Mouse (Mus musculus): ENCODE measurements around the gene Dhrs13. TPM values are rescaled to one million over a fixed set of nuclear protein-coding genes. Genes with fewer than 3 reads are reported as not detected.

The Dhrs13 gene
- polyA plus RNA-seq, 1 experiment from 2014 or later, result 19.4 TPM

DNA sequence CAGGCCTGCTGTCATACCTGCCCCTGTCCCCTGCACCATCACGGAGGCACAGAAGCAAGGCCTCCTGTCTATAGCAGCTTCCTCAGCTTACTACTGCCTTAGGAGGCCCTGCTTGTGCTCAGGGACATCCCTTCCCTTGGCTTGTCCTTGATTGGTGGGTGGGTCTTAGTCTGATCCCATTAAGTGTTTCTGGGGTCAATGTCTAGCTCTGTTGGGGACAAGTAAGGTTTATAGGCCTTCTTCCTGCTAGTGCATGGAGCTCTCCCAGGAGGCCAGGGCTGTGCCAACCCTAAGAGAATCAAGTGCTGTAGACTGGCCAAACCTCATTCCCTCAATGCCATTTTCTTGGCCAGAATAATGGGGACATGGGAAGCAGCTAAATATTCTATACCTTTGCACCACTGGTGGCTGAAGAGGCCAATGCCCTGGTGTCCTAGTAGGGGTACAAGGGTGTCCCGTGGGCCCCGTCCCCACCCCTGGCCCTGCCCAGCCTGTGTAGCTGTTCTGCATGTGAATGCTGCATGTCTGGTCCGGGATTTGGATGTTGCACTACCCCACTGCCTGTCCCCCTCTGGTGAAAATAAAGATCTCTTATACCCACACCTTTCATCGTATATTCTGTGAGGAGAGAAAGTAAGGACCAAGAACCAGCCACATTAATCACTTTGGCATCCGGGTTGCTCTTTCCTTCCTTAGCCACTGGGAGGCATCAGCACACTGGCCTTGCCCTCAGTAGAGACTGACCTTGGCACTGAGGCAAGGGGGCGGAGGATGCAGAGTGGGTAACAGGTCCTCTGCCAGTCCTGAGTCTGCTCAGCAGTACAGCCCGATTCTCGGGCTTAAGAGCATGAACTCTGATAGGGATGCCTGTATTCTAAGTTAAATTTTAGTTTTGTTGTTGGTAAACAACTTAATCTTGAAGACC lies 28.0 kb downstream of the Dhrs13 start:
- DNase-seq (ENCODE audit: low spot score), result peak; percentile 61
- Histone ChIP-seq H3K27ac (ENCODE audit: low read depth, low read length) (no peak overlapping the region), H3K36me3 (ENCODE audit: control insufficient read depth, insufficient read depth, low read length) (peaks cover 11% of the 10 kb centered on the region), H3K4me1 (ENCODE audit: control insufficient read depth, insufficient read depth, low read length) (no peaks in the 10 kb centered on the region), H3K4me2 (ENCODE audit: low read depth) (no peak overlapping the region), H3K9me3 (ENCODE audit: control insufficient read depth, low read length) (no peaks in the 10 kb centered on the region), H3K4me3 (ENCODE audit: low read depth, low read length) (no peak overlapping the region), H3K9ac (ENCODE audit: low read length) (no peak overlapping the region), H3K27me3 (ENCODE audit: control insufficient read depth, insufficient read depth, low read length) (no peaks in the 10 kb centered on the region)
- 68% methylated on average over 9 of the region's 9 CpGs for WGBS
- ATAC-seq (ENCODE audit: insufficient read depth, low FRiP score, low TSS enrichment), result no peak

DNA sequence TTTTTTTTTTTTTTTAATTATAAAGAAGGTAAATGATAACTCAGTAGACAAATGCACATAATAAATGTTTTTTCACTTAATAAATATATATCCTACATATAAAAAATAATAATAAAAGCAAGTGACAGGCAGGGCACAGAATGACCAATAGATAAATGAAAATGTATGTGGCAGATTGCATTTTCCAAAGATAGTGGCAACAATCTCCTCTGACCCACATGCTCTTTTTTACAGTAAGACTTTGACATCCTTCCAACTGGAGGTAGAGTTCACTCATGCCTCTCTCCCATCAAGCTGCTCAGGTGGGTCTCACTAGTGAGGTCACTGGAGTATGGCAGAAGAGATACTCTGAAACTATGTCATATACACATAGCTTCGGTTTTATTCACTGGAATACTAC lies 30.5 kb downstream of the Dhrs13 start:
- no peak overlapping the region for H3K4me2 ChIP-seq (ENCODE audit: low read depth)
- H3K9me3 ChIP-seq (ENCODE audit: control insufficient read depth, low read length), result no peaks in the 10 kb centered on the region
- no peak overlapping the region for H3K9ac ChIP-seq (ENCODE audit: low read length)
- H3K36me3 ChIP-seq (ENCODE audit: control insufficient read depth, insufficient read depth, low read length), result peaks cover 6% of the 10 kb centered on the region
- ATAC-seq (ENCODE audit: insufficient read depth, low FRiP score, low TSS enrichment) (no peak), DNase-seq (ENCODE audit: low spot score) (no peak)
- H3K4me3 ChIP-seq (ENCODE audit: low read depth, low read length), result no peak overlapping the region
- H3K4me1 ChIP-seq (ENCODE audit: control insufficient read depth, insufficient read depth, low read length), result no peaks in the 10 kb centered on the region
- no peaks in the 10 kb centered on the region for H3K27me3 ChIP-seq (ENCODE audit: control insufficient read depth, insufficient read depth, low read length)
- 89% methylated on average over 1 of the region's 1 CpGs for WGBS
- no peak overlapping the region for H3K27ac ChIP-seq (ENCODE audit: low read depth, low read length)

DNA sequence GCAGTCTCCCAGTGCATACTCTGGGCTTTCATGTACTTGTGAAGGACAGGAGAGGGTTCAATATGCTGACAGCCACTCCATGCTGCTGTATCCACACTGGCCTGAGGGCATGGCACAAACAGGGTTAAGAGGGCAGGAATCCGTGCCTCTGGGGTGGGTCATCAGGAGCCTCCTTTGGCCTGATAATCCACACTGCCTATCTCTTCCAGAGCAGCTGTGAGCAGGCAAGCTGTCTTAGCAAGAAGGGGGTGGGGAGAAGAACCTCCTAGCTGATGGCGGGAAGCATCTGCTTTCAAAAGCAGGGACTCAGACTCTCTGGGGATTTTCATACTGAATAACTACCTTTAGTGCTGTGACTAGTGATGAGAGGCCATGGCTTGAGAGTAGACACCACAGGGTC lies 33.8 kb downstream of the Dhrs13 start:
- no peak overlapping the region for H3K27ac ChIP-seq (ENCODE audit: low read depth, low read length)
- H3K27me3 ChIP-seq (ENCODE audit: control insufficient read depth, insufficient read depth, low read length), result no peaks in the 10 kb centered on the region
- ATAC-seq (ENCODE audit: insufficient read depth, low FRiP score, low TSS enrichment) (no peak), DNase-seq (ENCODE audit: low spot score) (no peak)
- no peaks in the 10 kb centered on the region; the same call in 1 of the 2 replicates for H3K36me3 ChIP-seq (ENCODE audit: control insufficient read depth, insufficient read depth, low read length)
- no peaks in the 10 kb centered on the region for H3K4me1 ChIP-seq (ENCODE audit: control insufficient read depth, insufficient read depth, low read length)
- no peak overlapping the region for H3K4me3 ChIP-seq (ENCODE audit: low read depth, low read length)
- no peak overlapping the region for H3K9ac ChIP-seq (ENCODE audit: low read length)
- no peak overlapping the region for H3K4me2 ChIP-seq (ENCODE audit: low read depth)
- 65% methylated on average over 2 of the region's 2 CpGs for WGBS
- no peaks in the 10 kb centered on the region for H3K9me3 ChIP-seq (ENCODE audit: control insufficient read depth, low read length)

DNA sequence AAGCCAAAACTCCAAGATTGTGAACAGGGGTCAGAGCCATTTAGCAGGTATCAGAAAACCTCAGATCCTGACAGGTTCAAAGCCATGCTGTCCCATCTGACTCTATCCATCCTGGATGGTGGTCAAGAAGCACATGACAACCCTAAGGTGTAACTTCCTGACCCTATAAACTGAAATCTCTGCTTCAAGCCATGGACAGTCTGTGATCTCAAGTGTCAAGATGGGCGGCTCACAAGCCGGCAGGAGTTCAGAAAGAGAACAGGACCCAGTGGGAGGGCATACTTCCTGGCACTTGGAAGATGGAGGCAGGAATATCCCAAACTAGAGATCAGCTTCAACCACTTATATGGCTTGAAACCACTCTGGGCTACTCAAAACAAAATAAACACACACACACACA lies 34.6 kb downstream of the Dhrs13 start:
- H3K4me2 ChIP-seq (ENCODE audit: low read depth), result no peak overlapping the region
- no peaks in the 10 kb centered on the region for H3K9me3 ChIP-seq (ENCODE audit: control insufficient read depth, low read length)
- no peaks in the 10 kb centered on the region for H3K4me1 ChIP-seq (ENCODE audit: control insufficient read depth, insufficient read depth, low read length)
- ATAC-seq (ENCODE audit: insufficient read depth, low FRiP score, low TSS enrichment) (no peak), DNase-seq (ENCODE audit: low spot score) (no peak)
- 53% methylated on average over 2 of the region's 2 CpGs for WGBS
- no peaks in the 10 kb centered on the region for H3K27me3 ChIP-seq (ENCODE audit: control insufficient read depth, insufficient read depth, low read length)
- no peak overlapping the region for H3K9ac ChIP-seq (ENCODE audit: low read length)
- H3K27ac ChIP-seq (ENCODE audit: low read depth, low read length), result no peak overlapping the region
- H3K36me3 ChIP-seq (ENCODE audit: control insufficient read depth, insufficient read depth, low read length), result no peaks in the 10 kb centered on the region; the same call in 1 of the 2 replicates
- no peak overlapping the region for H3K4me3 ChIP-seq (ENCODE audit: low read depth, low read length)

DNA sequence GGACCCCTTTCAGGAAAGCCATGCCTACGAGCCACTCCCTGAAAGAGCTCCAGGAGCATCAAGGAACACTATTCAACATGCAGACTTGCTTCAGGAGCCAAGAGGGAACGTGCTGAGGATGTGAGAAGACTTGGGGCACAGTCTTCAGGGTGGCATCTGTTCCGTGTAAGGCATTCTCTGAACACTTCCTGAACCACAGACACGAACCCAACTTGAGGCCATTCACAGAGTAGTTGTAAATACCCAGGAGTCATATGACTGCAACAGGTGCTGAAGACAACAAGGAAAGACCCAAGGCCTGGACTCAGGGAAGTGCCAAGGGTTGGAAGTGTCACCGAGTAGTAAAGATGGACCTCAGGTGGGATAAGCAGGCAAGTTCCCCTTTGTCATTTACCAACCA lies 35.5 kb downstream of the Dhrs13 start:
- H3K4me3 ChIP-seq (ENCODE audit: low read depth, low read length), result no peak overlapping the region
- H3K9me3 ChIP-seq (ENCODE audit: control insufficient read depth, low read length), result no peaks in the 10 kb centered on the region
- no peak for ATAC-seq (ENCODE audit: insufficient read depth, low FRiP score, low TSS enrichment)
- H3K4me1 ChIP-seq (ENCODE audit: control insufficient read depth, insufficient read depth, low read length), result no peaks in the 10 kb centered on the region
- peaks cover 2% of the 10 kb centered on the region for H3K36me3 ChIP-seq (ENCODE audit: control insufficient read depth, insufficient read depth, low read length)
- DNase-seq (ENCODE audit: low spot score), result no peak
- H3K4me2 ChIP-seq (ENCODE audit: low read depth), result no peak overlapping the region
- WGBS, result 79% methylated on average over 5 of the region's 5 CpGs
- no peak overlapping the region for H3K27ac ChIP-seq (ENCODE audit: low read depth, low read length)
- no peak overlapping the region for H3K9ac ChIP-seq (ENCODE audit: low read length)
- no peaks in the 10 kb centered on the region for H3K27me3 ChIP-seq (ENCODE audit: control insufficient read depth, insufficient read depth, low read length)

DNA sequence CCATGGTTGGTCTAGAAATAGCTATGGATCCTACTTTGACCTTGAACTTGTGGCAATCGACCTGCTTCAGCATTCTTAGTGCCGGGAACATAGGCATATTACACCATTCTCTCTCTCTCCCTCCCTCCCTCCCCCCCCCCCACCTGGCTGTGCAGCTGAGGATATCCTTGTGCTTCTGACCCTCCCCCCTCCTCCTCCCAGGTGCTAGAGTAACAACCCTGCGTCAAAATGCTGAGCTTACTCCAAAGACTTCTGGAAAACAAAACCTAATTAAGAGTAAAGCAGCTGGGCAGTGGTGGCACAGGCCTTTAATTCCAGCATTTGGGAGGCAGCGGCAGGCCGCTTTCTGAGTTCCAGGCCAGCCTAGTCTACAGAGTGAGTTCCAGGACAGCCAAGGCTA lies 37.0 kb downstream of the Dhrs13 start:
- ATAC-seq (ENCODE audit: insufficient read depth, low FRiP score, low TSS enrichment) (no peak), DNase-seq (ENCODE audit: low spot score) (no peak)
- Histone ChIP-seq H3K36me3 (ENCODE audit: control insufficient read depth, insufficient read depth, low read length) (peaks cover 7% of the 10 kb centered on the region), H3K9ac (ENCODE audit: low read length) (no peak overlapping the region), H3K9me3 (ENCODE audit: control insufficient read depth, low read length) (no peaks in the 10 kb centered on the region), H3K27me3 (ENCODE audit: control insufficient read depth, insufficient read depth, low read length) (no peaks in the 10 kb centered on the region), H3K4me3 (ENCODE audit: low read depth, low read length) (no peak overlapping the region), H3K4me1 (ENCODE audit: control insufficient read depth, insufficient read depth, low read length) (no peaks in the 10 kb centered on the region), H3K27ac (ENCODE audit: low read depth, low read length) (no peak overlapping the region), H3K4me2 (ENCODE audit: low read depth) (no peak overlapping the region)
- WGBS, result 83% methylated on average over 5 of the region's 5 CpGs

DNA sequence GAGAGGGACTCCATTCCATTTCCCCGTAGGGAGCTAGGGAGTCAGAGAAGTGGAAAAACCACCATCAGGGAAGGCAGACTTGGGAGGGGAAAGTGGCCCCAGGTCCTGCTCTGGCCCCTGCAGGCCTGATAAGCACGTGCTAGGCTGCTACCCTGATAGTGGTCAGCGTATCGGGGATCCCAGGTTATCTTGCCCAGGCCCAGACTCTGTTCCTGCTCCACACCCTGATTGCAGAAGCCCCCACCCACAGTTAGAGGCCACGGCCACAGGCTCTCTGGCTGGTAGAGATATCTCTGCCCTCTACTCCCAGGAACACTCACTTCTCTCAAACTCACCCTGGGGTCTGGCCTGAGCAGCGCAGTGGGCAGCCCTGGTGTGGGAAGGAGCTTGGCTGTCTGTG lies 37.6 kb downstream of the Dhrs13 start:
- Histone ChIP-seq H3K4me2 (ENCODE audit: low read depth) (no peak overlapping the region), H3K36me3 (ENCODE audit: control insufficient read depth, insufficient read depth, low read length) (peaks cover 9% of the 10 kb centered on the region), H3K27me3 (ENCODE audit: control insufficient read depth, insufficient read depth, low read length) (no peaks in the 10 kb centered on the region), H3K9ac (ENCODE audit: low read length) (no peak overlapping the region), H3K4me1 (ENCODE audit: control insufficient read depth, insufficient read depth, low read length) (no peaks in the 10 kb centered on the region), H3K4me3 (ENCODE audit: low read depth, low read length) (no peak overlapping the region), H3K9me3 (ENCODE audit: control insufficient read depth, low read length) (no peaks in the 10 kb centered on the region), H3K27ac (ENCODE audit: low read depth, low read length) (no peak overlapping the region)
- DNase-seq (ENCODE audit: low spot score) (no peak), ATAC-seq (ENCODE audit: insufficient read depth, low FRiP score, low TSS enrichment) (no peak)
- whole genome bisulfite sequencing, result 90% methylated on average over 6 of the region's 6 CpGs

DNA sequence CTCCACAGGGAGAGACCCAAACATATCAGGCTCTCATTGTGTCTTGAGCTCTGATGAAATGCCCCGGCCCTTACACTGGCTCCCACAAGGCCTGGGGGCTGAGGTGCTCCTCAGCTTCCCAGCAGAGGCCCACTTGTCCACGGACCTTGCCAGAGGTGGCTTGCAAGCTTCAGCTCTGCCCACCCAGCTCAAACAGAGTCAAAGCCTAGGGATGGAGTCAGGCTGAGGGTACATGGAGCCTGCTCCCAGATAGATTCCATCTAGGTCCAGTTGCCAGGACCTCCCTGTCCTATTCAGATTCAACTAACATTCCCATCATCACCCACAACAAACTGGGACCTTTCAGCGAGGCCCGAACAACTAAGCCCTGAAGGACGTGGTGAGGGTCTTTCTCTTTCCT lies 39.9 kb downstream of the Dhrs13 start:
- no peak for ATAC-seq (ENCODE audit: insufficient read depth, low FRiP score, low TSS enrichment)
- Histone ChIP-seq H3K9me3 (ENCODE audit: control insufficient read depth, low read length) (no peaks in the 10 kb centered on the region), H3K4me1 (ENCODE audit: control insufficient read depth, insufficient read depth, low read length) (no peaks in the 10 kb centered on the region), H3K4me3 (ENCODE audit: low read depth, low read length) (no peak overlapping the region), H3K36me3 (ENCODE audit: control insufficient read depth, insufficient read depth, low read length) (peaks cover 14% of the 10 kb centered on the region), H3K27me3 (ENCODE audit: control insufficient read depth, insufficient read depth, low read length) (no peaks in the 10 kb centered on the region), H3K27ac (ENCODE audit: low read depth, low read length) (no peak overlapping the region), H3K4me2 (ENCODE audit: low read depth) (no peak overlapping the region), H3K9ac (ENCODE audit: low read length) (no peak overlapping the region)
- 81% methylated on average over 5 of the region's 5 CpGs for WGBS
- DNase-seq (ENCODE audit: low spot score), result no peak

DNA sequence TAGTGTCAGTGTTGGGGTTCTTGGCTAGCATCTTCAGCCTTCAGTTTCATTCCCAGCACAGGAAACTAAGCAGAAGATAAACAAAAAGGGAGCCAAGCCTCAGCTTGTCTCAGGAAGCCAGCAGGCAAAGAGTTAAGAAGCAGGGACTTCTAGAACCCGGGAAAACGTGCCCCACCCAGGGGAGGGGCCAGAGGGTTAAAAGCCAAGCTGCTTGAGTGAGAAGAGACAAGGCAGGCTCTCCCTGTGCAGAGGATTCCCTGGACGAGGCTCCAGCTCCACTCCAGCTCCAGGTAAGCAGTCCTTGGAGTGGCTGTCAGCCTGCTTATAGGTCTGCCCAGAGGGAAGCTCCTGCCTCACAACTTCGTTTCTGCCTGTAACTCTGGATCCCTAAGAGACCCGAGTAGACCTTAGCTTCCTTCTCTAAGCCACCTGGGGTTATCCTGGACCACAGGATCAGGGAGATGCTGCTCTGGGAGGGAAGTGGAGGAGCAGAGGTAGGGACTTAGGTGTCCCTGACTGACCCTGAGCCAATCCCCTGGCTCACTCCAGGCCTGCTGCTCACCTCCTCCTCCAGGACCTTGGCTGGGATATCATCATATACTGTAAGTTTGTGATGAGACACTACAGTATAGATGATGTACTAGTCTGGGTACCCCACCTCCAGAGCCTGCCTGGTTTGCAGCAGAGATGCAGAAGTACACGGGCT lies 40.5 kb downstream of the Dhrs13 start:
- WGBS, result 39% methylated on average over 6 of the region's 6 CpGs
- Histone ChIP-seq H3K4me3 (ENCODE audit: low read depth, low read length) (no peak overlapping the region), H3K27ac (ENCODE audit: low read depth, low read length) (no peak overlapping the region), H3K27me3 (ENCODE audit: control insufficient read depth, insufficient read depth, low read length) (no peaks in the 10 kb centered on the region), H3K4me2 (ENCODE audit: low read depth) (no peak overlapping the region), H3K9ac (ENCODE audit: low read length) (no peak overlapping the region), H3K4me1 (ENCODE audit: control insufficient read depth, insufficient read depth, low read length) (no peaks in the 10 kb centered on the region), H3K9me3 (ENCODE audit: control insufficient read depth, low read length) (no peaks in the 10 kb centered on the region), H3K36me3 (ENCODE audit: control insufficient read depth, insufficient read depth, low read length) (peaks cover 14% of the 10 kb centered on the region)
- no peak for ATAC-seq (ENCODE audit: insufficient read depth, low FRiP score, low TSS enrichment)
- no peak for DNase-seq (ENCODE audit: low spot score)
